Mouse (Mus musculus) hindbrain, embryonic 16.5 days (tissue): ENCODE results near the gene Wasf2. TPM values are rescaled to one million over a fixed set of nuclear protein-coding genes. Genes with fewer than 3 reads are reported as not detected.
A peak's percentile ranks its signal among the peaks of the same experiment; 100 is the strongest.

Experiments
- ATAC-seq: fragments of 200-750 bp; cut with Nextera tagmentation; 2 replicates; pipeline ENCODE4 v1.8.0; 2017; ENCODE audit warnings: moderate TSS enrichment, moderate library complexity
- H3K27ac ChIP-seq: fragments of 300-500 bp; sonication (generic); 2 replicates; pipeline ENCODE4 v1.5.1; 2014; ENCODE audit warnings: low read depth, mild to moderate bottlenecking, control low read depth, low read length, moderate library complexity
- H3K27me3 ChIP-seq: fragments of 300-500 bp; sonication (generic); replicated peaks from 2 replicates; pipeline ENCODE4 v1.6.1; 2014; ENCODE audit warnings: low read length; ENCODE audit not compliant: control insufficient read depth, insufficient read depth
- H3K36me3 ChIP-seq: fragments of 300-500 bp; sonication (generic); 2 replicates; pipeline ENCODE4 v1.6.1; 2014; ENCODE audit warnings: mild to moderate bottlenecking, low read length, moderate library complexity, mixed read lengths; ENCODE audit not compliant: control insufficient read depth, insufficient read depth
- H3K4me1 ChIP-seq: fragments of 300-500 bp; sonication (generic); 2 replicates; pipeline ENCODE4 v1.6.1; 2014; ENCODE audit warnings: low read depth, low read length; ENCODE audit not compliant: control insufficient read depth, insufficient read depth
- H3K4me2 ChIP-seq: fragments of 300-500 bp; sonication (generic); 2 replicates; pipeline ENCODE4 v1.6.1; 2014; ENCODE audit warnings: mild to moderate bottlenecking, low read length, control low read depth, moderate library complexity
- H3K4me3 ChIP-seq: fragments of 300-500 bp; sonication (generic); 2 replicates; pipeline ENCODE4 v1.5.1; 2014; ENCODE audit warnings: mild to moderate bottlenecking, low read length, control low read depth, moderate library complexity
- H3K9ac ChIP-seq: fragments of 300-500 bp; sonication (generic); 2 replicates; pipeline ENCODE4 v1.6.1; 2014; ENCODE audit warnings: low read depth, mild to moderate bottlenecking, control low read depth, low read length, moderate library complexity
- H3K9me3 ChIP-seq: fragments of 300-500 bp; sonication (generic); 2 replicates; pipeline ENCODE4 v1.6.1; 2014; ENCODE audit warnings: mild to moderate bottlenecking, low read length, moderate library complexity; ENCODE audit not compliant: control insufficient read depth
- WGBS: fragments of 180-500 bp; shearing (Covaris S2); extraction: QIAGEN DNeasy Blood & Tissue Kit; methylation state at CpG from one replicate; pipeline ENCODE4 v1.1.7; 2014; 5-methylcytosine and 5-hydroxymethylcytosine counted together
- microRNA-seq: library from miRNA; unstranded; fragments of <30 nt; microRNA quantifications from one replicate; pipeline ENCODE4, GENCODE M21; 2017
- polyA plus RNA-seq: library from polyadenylated mRNA; unstranded; fragments of >200 nt; fragmentation: Nextera tagmentation; extraction: Ambion mirVana; gene quantifications from 2 replicates; pipeline ENCODE4 v1.2.1, GENCODE M21; 2015

The Wasf2 gene
- polyA plus RNA-seq, 1 experiment from 2014 or later, result 23.2 TPM

DNA sequence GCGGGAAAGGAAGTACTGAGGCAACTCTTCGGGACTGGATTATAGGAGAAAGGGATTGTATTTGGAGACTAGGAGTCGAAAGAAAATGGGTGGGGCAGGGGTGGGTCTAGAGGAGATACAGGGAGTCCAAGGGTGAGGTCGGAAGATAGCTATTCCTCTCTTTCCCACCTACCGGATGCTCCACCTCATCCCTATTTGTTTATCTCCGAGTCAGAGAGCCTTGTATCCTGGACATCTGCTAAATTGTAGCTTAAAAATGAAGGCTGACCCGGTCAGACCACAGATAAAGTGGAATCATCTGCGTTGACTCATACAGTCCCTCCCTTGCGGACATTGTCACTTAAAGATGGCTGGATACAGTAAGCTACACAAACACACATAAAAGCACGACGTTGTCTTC lies 111.6 kb downstream of the Wasf2 start:
- 33% methylated on average over 11 of the region's 11 CpGs for WGBS
- peaks cover 7% of the 10 kb centered on the region for H3K4me1 ChIP-seq
- ATAC-seq, result peak; percentile 14; the same call in 1 of the 2 replicates
- peak overlapping the region; percentile 90 for H3K4me2 ChIP-seq
- H3K9me3 ChIP-seq, result no peaks in the 10 kb centered on the region
- H3K36me3 ChIP-seq, result no peaks in the 10 kb centered on the region
- H3K27ac ChIP-seq, result no peak overlapping the region
- no peak overlapping the region for H3K9ac ChIP-seq
- peaks cover 42% of the 10 kb centered on the region for H3K27me3 ChIP-seq
- H3K4me3 ChIP-seq, result peak overlapping the region; percentile 64

- no peaks in the 10 kb centered on the region for H3K36me3 ChIP-seq
- peaks cover 47% of the 10 kb centered on the region for H3K27me3 ChIP-seq
- no peak overlapping the region for H3K9ac ChIP-seq
- no peak overlapping the region for H3K4me2 ChIP-seq
- H3K4me1 ChIP-seq, result peaks cover 7% of the 10 kb centered on the region
- WGBS, result 49% methylated on average over 9 of the region's 9 CpGs
- H3K4me3 ChIP-seq, result no peak overlapping the region
- H3K9me3 ChIP-seq, result no peaks in the 10 kb centered on the region
- ATAC-seq, result no peak
- H3K27ac ChIP-seq, result no peak overlapping the region
Observed at GRCm38 (mm10) chr4:133242710-133243109, 112.4 kb downstream of the Wasf2 start.

DNA sequence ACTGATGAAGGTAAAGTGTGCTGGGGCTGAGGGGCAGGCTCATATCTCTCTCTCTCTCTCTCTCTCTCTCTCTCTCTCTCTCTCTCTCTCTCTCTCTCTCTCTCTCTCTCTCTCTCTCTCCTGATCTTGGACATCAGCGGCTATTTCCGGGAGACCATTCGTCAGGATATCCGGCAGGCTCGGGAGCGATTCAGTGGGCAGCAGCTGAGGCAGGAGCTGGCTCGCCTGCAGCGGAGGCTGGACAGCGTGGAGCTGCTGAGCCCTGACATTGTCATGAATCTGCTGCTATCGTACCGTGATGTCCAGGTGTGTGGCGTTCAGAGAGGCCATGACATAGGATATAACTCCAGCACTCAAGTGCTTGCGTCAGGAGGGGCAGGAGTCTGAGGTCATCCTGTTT lies 113.2 kb downstream of the Wasf2 start:
- no peak overlapping the region for H3K27ac ChIP-seq
- H3K27me3 ChIP-seq, result peaks cover 51% of the 10 kb centered on the region
- no peak overlapping the region for H3K9ac ChIP-seq
- 39% methylated on average over 13 of the region's 13 CpGs for WGBS
- no peak overlapping the region for H3K4me2 ChIP-seq
- no peaks in the 10 kb centered on the region for H3K9me3 ChIP-seq
- H3K4me3 ChIP-seq, result no peak overlapping the region
- H3K4me1 ChIP-seq, result peaks cover 7% of the 10 kb centered on the region
- ATAC-seq, result no peak
- no peaks in the 10 kb centered on the region for H3K36me3 ChIP-seq

DNA sequence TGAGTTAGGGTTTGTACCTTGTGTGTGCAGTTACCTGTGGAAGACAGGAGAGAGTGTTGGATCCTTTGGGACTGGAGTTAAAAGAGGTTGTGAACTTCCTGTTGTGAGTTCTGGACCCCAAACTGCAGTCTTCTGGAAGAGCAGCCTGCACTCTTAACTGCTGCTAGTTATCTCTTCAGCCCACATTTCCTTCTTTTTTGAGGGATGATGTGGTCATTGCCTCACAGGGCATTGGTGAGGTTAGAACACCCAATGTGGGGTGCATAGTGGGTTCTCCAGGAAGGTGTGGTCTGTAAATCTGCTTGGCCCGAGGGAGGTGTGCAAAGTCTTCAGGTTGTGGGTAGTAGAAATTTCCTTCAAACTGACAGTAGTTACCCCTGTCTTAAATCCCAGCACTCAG lies 114.0 kb downstream of the Wasf2 start:
- H3K4me1 ChIP-seq, result peaks cover 7% of the 10 kb centered on the region
- H3K9ac ChIP-seq, result no peak overlapping the region
- no peak overlapping the region for H3K4me3 ChIP-seq
- H3K27ac ChIP-seq, result no peak overlapping the region
- no peaks in the 10 kb centered on the region for H3K9me3 ChIP-seq
- no peak for ATAC-seq
- peaks cover 51% of the 10 kb centered on the region for H3K27me3 ChIP-seq
- 94% methylated on average over 1 of the region's 1 CpGs for WGBS
- no peak overlapping the region for H3K4me2 ChIP-seq
- H3K36me3 ChIP-seq, result no peaks in the 10 kb centered on the region

GRCm38 (mm10) chr4:133247072-133247471 lies 116.8 kb downstream of the Wasf2 start:
- Histone ChIP-seq H3K9me3 (no peaks in the 10 kb centered on the region), H3K4me3 (no peak overlapping the region), H3K36me3 (no peaks in the 10 kb centered on the region), H3K9ac (no peak overlapping the region), H3K4me2 (no peak overlapping the region), H3K27ac (no peak overlapping the region), H3K27me3 (peaks cover 63% of the 10 kb centered on the region), H3K4me1 (peaks cover 9% of the 10 kb centered on the region)
- 33% methylated on average over 15 of the region's 15 CpGs for WGBS
- no peak for ATAC-seq

DNA sequence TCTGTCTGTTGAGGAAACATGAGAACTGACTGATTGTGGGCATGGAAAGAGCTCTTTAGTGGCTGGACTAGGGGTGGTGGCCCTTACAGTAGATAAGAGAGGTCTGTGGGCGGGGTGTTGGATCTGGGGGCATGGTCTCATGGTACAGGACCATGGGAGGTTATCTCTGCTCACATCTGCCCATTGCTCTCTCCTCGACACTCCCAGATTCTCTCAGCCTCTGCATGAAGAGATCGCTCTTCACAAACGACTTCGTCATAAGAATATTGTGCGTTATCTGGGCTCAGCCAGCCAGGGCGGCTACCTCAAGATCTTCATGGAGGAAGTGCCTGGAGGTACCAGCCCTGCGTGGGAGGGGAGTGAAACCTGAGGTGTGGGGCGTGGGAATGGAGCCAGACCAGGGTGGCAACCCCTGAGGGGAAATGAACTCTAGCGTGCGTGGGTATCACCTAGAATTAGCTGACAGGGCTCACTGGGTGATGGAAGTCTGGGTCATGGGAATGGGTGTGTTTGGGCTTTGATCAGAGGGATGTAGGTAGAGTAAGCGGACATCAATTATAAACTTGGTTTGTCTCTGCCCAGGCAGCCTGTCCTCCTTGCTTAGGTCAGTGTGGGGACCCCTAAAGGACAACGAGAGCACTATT lies 117.6 kb downstream of the Wasf2 start:
- Histone ChIP-seq H3K9ac (no peak overlapping the region), H3K4me2 (no peak overlapping the region), H3K27ac (no peak overlapping the region), H3K4me1 (peaks cover 9% of the 10 kb centered on the region), H3K27me3 (peaks cover 62% of the 10 kb centered on the region), H3K4me3 (no peak overlapping the region), H3K9me3 (no peaks in the 10 kb centered on the region), H3K36me3 (no peaks in the 10 kb centered on the region)
- ATAC-seq, result no peak
- WGBS, result 82% methylated on average over 13 of the region's 13 CpGs

Small RNA genes within 50 kb of the gene (microRNA-seq; reads per million reads assigned to microRNA genes)
- gene Mir7017, result not detected

Other genes starting within 250 kb of the Wasf2 start
- gene Stx12, start 246.0 kb upstream of the Wasf2 start, polyA plus RNA-seq, result 151 and 156 TPM in 2 replicates
- gene Fam76a, start 207.9 kb upstream of the Wasf2 start, polyA plus RNA-seq, result 33.5 and 40.6 TPM in 2 replicates
- gene Fgr, start 156.4 kb upstream of the Wasf2 start, polyA plus RNA-seq, result 0.16 and 0.23 TPM in 2 replicates
- gene Ahdc1, start 119.2 kb upstream of the Wasf2 start, polyA plus RNA-seq, result 10.4 and 11.6 TPM in 2 replicates
- gene Cd164l2, start 81.6 kb downstream of the Wasf2 start, polyA plus RNA-seq, result 5.6 and 8.3 TPM in 2 replicates
- gene Gpr3, start 82.0 kb downstream of the Wasf2 start, polyA plus RNA-seq, result 2.5 TPM in 2 replicates
- gene Map3k6, start 110.3 kb downstream of the Wasf2 start, polyA plus RNA-seq, result 2.6 and 4.2 TPM in 2 replicates
- 0.44 and 0.54 TPM in 2 replicates for gene Sytl1, start 132.6 kb downstream of the Wasf2 start, polyA plus RNA-seq
- gene Tmem222, start 147.3 kb downstream of the Wasf2 start, polyA plus RNA-seq, result 121 and 130 TPM in 2 replicates
- gene Wdtc1, start 223.0 kb downstream of the Wasf2 start, polyA plus RNA-seq, result 18.8 and 21.3 TPM in 2 replicates
- gene Slc9a1, start 239.2 kb downstream of the Wasf2 start, polyA plus RNA-seq, result 9.8 and 9.9 TPM in 2 replicates